ENCODE assay signal across 8 mouse cellular contexts in the genomic region with DNA sequence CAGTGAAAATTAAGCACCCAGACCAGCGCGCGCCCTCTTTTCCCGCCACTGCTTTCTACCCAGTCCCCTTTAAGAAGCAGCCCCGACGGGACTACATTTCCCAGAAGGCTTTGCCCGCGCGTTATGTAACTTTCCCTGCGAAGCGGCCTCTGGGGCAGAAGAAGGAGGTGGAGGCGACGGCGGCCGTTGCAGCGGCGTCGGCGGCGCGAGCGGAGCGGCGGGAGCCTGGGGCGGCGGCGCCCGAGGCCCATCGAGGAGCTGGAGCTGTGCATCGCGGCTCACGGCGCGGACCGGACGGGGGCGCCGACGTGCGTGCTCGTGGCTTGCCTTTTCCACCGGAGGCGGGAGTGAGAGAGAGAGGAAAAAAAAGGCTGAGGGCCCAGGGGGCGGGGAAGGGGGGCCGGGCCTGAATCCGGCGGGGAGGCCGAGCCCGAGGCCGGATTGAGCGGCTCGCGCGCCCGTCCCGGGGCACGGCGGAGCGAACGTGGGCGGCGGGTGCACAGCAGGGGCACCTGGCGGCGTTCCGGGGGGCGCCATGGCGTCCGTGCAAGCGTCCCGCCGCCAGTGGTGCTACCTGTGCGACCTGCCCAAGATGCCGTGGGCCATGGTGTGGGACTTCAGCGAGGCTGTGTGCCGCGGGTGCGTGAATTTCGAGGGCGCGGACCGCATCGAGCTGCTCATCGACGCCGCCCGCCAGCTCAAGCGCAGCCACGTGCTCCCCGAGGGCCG. TPM values are rescaled to one million over a fixed set of nuclear protein-coding genes. Genes with fewer than 3 reads are reported as not detected.
A peak's percentile ranks its signal among the peaks of the same experiment; 100 is the strongest.
DNase-seq lines count a peak whose midpoint lies in the region; ATAC-seq and TF ChIP-seq lines count a peak whose summit lies in the region.

Irf2bp1 (plus strand) TSS at position 143 of the 729 bp plus-strand sequence.

- intact Hi-C loops in heart, postnatal 25 days (cut with DNase I) = no loop called here

- no peak for TF ChIP-seq CTCF in lung, adult 2 months (IDR thresholded peaks at IDR 0.05; ENCODE audit: insufficient read depth, low read length)

- in situ Hi-C loops in ES-E14 (cut with MboI; ENCODE audit: low sequenced_read_pairs in 2 of 2, unreplicated experiment in 2 of 2) = no loop called here

- H3K4me3 ChIP-seq in ES-E14 (ENCODE audit: insufficient read depth in 1 of 2, low read depth in 1 of 2, low read length in 2 of 2, poor library complexity in 1 of 2, severe bottlenecking in 1 of 2) = peak within 1 kb of the TSS; percentile 72 to 86
- H3K4me3 ChIP-seq in forebrain, embryonic 15.5 days = peak within 1 kb of the TSS; percentile 84
- H3K4me3 ChIP-seq in lung, adult 2 months (replicated peaks; ENCODE audit: extremely low read depth, low read depth, low read length) = peak within 1 kb of the TSS; percentile 97

- H3K4me2 ChIP-seq in forebrain, embryonic 15.5 days (replicated peaks) = peak within 1 kb of the TSS; percentile 99

- no peaks in the 10 kb centered on the region for H3K9me3 ChIP-seq in ES-E14 (ENCODE audit: control insufficient read depth, insufficient read depth, low read depth, low read length)
- no peaks in the 10 kb centered on the region for H3K9me3 ChIP-seq in forebrain, embryonic 15.5 days

- peaks cover 12% of the 10 kb centered on the region for H3K36me3 ChIP-seq in ES-E14 (ENCODE audit: control insufficient read depth, insufficient read depth, low read length, poor library complexity, severe bottlenecking)
- H3K36me3 ChIP-seq in forebrain, embryonic 15.5 days = peaks cover 23% of the 10 kb centered on the region

- H3K9ac ChIP-seq in ES-E14 (ENCODE audit: insufficient read depth, low read depth, low read length, poor library complexity, severe bottlenecking) = peak within 1 kb of the TSS; percentile 90
- peak within 1 kb of the TSS; percentile 94 for H3K9ac ChIP-seq in forebrain, embryonic 15.5 days (replicated peaks)

- H3K27ac ChIP-seq in ES-E14 (ENCODE audit: insufficient read depth, low read depth, low read length, poor library complexity, severe bottlenecking) = peak within 1 kb of the TSS; percentile 72
- peak within 1 kb of the TSS; percentile 96 for H3K27ac ChIP-seq in forebrain, embryonic 15.5 days (replicated peaks)

- peaks cover 3 to 17% of the 10 kb centered on the region in 2 experiments; a peak in 2 of 4 replicates for H3K4me1 ChIP-seq in ES-E14 (ENCODE audit: control insufficient read depth in 2 of 2, insufficient read depth in 2 of 2, low read length in 2 of 2, poor library complexity in 1 of 2)
- peaks cover 49% of the 10 kb centered on the region for H3K4me1 ChIP-seq in forebrain, embryonic 15.5 days
- H3K4me1 ChIP-seq in lung, adult 2 months (ENCODE audit: control insufficient read depth, insufficient read depth, low read length) = peaks cover 15% of the 10 kb centered on the region

- DNase-seq in ES-E14 (ENCODE audit: low read depth, low spot score) = peak; percentile 83
- DNase-seq in cerebellum, adult 11-12 months = peak; percentile 96
- peak; percentile 91 for DNase-seq in heart, postnatal 25 days (ENCODE audit: low spot score)
- peak; percentile 95 to 96 for DNase-seq in layer of hippocampus, adult 18-20 months (ENCODE audit: low spot score in 2 of 2)
- DNase-seq in lung, adult 2 months = peak; percentile 95
- peak; percentile 85 to 93 for DNase-seq in thymus, adult 18-20 months

- ATAC-seq in forebrain, embryonic 15.5 days (replicated peaks) = peak; percentile 63
- ATAC-seq in neutrophil, adult 5-6 weeks (ENCODE audit: extremely low read depth, insufficient number of reproducible peaks, low FRiP score, poor library complexity, severe bottlenecking) = peak; percentile 62

- under 1% methylated on average over 86 of the region's 90 CpGs for WGBS in forebrain, embryonic 15.5 days
- 1% methylated on average over 84 of the region's 90 CpGs for WGBS in lung, adult 2 months

- TF ChIP-seq POLR2A in lung, adult 2 months (IDR thresholded peaks at IDR 0.05; ENCODE audit: borderline replicate concordance, extremely low read depth, low read depth, low read length) = peak; percentile 73; the same call in 1 of the 2 replicates

- no peaks in the 10 kb centered on the region for H3K27me3 ChIP-seq in forebrain, embryonic 15.5 days

TF ChIP-seq in ES-E14, 5 proteins besides CTCF, POLR2A, EP300 and RAD21:
- TF ChIP-seq ZC3H11A (IDR thresholded peaks at IDR 0.05; ENCODE audit: borderline replicate concordance, low read depth, low read length) = no peak
- TF ChIP-seq ZNF384 (IDR thresholded peaks at IDR 0.05; ENCODE audit: low read depth, low read length) = no peak
- no peak for TF ChIP-seq MAFK (IDR thresholded peaks at IDR 0.05; ENCODE audit: insufficient read depth, low read depth, low read length)
- TF ChIP-seq CHD2 (IDR thresholded peaks at IDR 0.05; ENCODE audit: low read depth, low read length) = no peak
- peak; percentile 94 for TF ChIP-seq HCFC1 (IDR thresholded peaks at IDR 0.05; ENCODE audit: borderline replicate concordance, insufficient read depth, low read length)

RNA-seq across cellular contexts. Expression of gene Irf2bp1, which starts in this region (rescaled TPM):
- total RNA-seq in ES-E14 (2012; rRNA removed) = 15.9 and 16.3 TPM in 2 replicates
- polyA plus RNA-seq in forebrain, embryonic 15.5 days (2015; fragmentation: Nextera tagmentation; extraction: Ambion mirVana) = 35.4 and 36.7 TPM in 2 replicates
- total RNA-seq in heart, postnatal 25 days (2021) = 10 to 100 TPM; 20.2 to 23.6 TPM
- 10 to 100 TPM; 53.8 to 57.2 TPM for total RNA-seq in layer of hippocampus, adult 18-20 months (2021)
- polyA plus RNA-seq in lung, adult 2 months (2012; rRNA removed) = 34.7 and 39.9 TPM in 2 replicates
- total RNA-seq in neutrophil, adult 5-6 weeks (2017) = 13.2 and 16.9 TPM in 2 replicates

Comparison
In these comparisons a context has a peak if more than half of its experiments do, and no peak if none do; other contexts are left out.
1. Peak in every context shown above with its lines: DNase-seq, ATAC-seq, H3K4me3 ChIP-seq and H3K27ac ChIP-seq.